Mouse (Mus musculus) stomach, postnatal 0 days (tissue): Measurements from ENCODE around the gene Mterf4. TPM values are rescaled to one million over a fixed set of nuclear protein-coding genes. Genes with fewer than 3 reads are reported as not detected.
A peak's percentile ranks its signal among the peaks of the same experiment; 100 is the strongest.
"Not testable (repeated sequence)": the region's sequence is repeated elsewhere in the genome, so short reads cannot be mapped to it uniquely, and the experiment has no call there.

Experiments used
- ATAC-seq: fragments of 200-750 bp; cut with Nextera tagmentation; 2 replicates; pipeline ENCODE4 v1.8.0; 2017; ENCODE audit not compliant: low FRiP score, low TSS enrichment
- DNase-seq: peaks from one replicate; pipeline ENCODE4 v3.0.0-alpha.2; 2016; ENCODE audit warnings: low spot score
- H3K27ac ChIP-seq: fragments of 300-500 bp; sonication (generic); replicated peaks from 2 replicates; pipeline ENCODE4 v1.5.1; 2014; ENCODE audit warnings: mild to moderate bottlenecking, control low read depth
- H3K27me3 ChIP-seq: fragments of 300-500 bp; sonication (generic); 2 replicates; pipeline ENCODE4 v1.6.1; 2014; ENCODE audit warnings: low read length; ENCODE audit not compliant: control insufficient read depth, insufficient read depth
- H3K36me3 ChIP-seq: fragments of 300-500 bp; sonication (generic); 2 replicates; pipeline ENCODE4 v1.6.1; 2014; ENCODE audit warnings: low read length, mixed read lengths; ENCODE audit not compliant: control insufficient read depth, insufficient read depth
- H3K4me1 ChIP-seq: fragments of 300-500 bp; sonication (generic); replicated peaks from 2 replicates; pipeline ENCODE4 v1.6.1; 2014; ENCODE audit warnings: antibody characterized with exemption; ENCODE audit not compliant: control insufficient read depth, insufficient read depth
- H3K4me2 ChIP-seq: fragments of 300-500 bp; sonication (generic); replicated peaks from 2 replicates; pipeline ENCODE4 v1.6.1; 2014; ENCODE audit warnings: low read depth, mild to moderate bottlenecking, control low read depth, moderate library complexity
- H3K4me3 ChIP-seq: fragments of 300-500 bp; sonication (generic); 2 replicates; pipeline ENCODE4 v1.5.1; 2014; ENCODE audit warnings: low read depth, low read length, control low read depth
- H3K9ac ChIP-seq: fragments of 300-500 bp; sonication (generic); 2 replicates; pipeline ENCODE4 v1.6.1; 2014; ENCODE audit warnings: mild to moderate bottlenecking, low read length, control low read depth, mixed read lengths
- H3K9me3 ChIP-seq: fragments of 300-500 bp; sonication (generic); 2 replicates; pipeline ENCODE4 v1.6.1; 2016; ENCODE audit warnings: low read length; ENCODE audit not compliant: control insufficient read depth
- CTCF ChIP-seq: IDR thresholded peaks from 2 replicates; pipeline ENCODE4 v1.5.1; 2016; ENCODE audit warnings: antibody characterized with exemption, low read depth, mild to moderate bottlenecking, moderate library complexity
- EP300 ChIP-seq: optimal IDR thresholded peaks from 2 replicates; pipeline ENCODE3; 2016; ENCODE audit warnings: antibody characterized with exemption
- WGBS: fragments of 180-500 bp; shearing (Covaris S2); extraction: QIAGEN DNeasy Blood & Tissue Kit; methylation state at CpG from one replicate; pipeline ENCODE4 v1.1.7; 2014; 5-methylcytosine and 5-hydroxymethylcytosine counted together
- polyA plus RNA-seq: library from polyadenylated mRNA; unstranded; fragments of >200 nt; fragmentation: Nextera tagmentation; extraction: Ambion mirVana; gene quantifications from 2 replicates; pipeline ENCODE4 v1.2.1, GENCODE M21; 2015

Mterf4 gene
- polyA plus RNA-seq, 1 experiment from 2014 or later: 13.0 TPM

DNA sequence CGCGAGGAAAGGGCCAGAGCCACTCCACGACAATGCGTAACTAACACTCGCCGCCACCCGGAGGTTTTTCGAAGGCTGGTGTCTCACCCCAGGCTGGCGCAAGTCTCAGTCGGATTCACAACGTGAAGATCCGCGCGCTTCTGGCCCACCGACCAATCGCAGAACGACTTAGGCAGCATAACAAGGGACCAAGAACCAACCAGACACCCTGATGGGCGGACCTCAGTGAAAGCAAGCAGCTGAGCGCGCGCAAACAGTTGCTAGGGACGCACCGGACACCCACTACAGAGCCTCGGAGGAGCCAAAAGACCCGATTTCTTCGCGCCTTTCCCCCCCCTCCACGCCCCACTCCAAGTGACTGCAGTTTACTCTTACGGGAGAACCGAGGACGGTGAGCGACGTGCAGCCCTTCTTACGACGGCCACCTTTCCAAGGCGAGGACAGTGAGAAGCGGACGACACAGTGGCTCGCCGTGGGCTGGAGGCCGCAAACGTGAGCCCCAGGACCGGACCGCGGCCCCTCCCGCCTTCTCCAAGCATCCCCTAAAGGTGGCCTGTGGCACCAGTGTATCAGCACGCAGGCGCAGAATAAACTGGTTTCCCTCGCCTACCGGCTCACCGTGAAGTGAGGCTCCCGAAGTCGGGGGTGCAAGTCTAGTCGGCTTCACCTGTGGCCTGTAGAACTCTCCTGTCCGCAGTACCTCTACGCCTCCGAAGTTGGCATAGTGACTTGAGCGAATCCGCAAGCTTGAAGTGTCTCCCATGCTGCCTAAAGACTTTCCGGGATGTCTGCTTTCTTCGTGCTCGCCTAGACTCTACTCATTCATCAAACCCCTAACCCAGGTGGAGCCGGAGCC is 37.2 kb upstream of the Mterf4 start, which contains the start of the genes Ppp1r7 and Pask:
TSS of gene Ppp1r7 (plus strand) at position 207 of the 856 bp plus-strand sequence.
TSS of gene Pask (minus strand) at position 835 of the 856 bp plus-strand sequence.
- Histone ChIP-seq H3K36me3 (0 out of 2 replicates have a peak, but pooled peaks cover 3% of the 10 kb centered on the region), H3K4me2 (peak within 1 kb of the TSS; percentile 90), H3K9me3 (no peaks in the 10 kb centered on the region), H3K27me3 (no peaks in the 10 kb centered on the region), H3K27ac (peak within 1 kb of the TSS; percentile 65), H3K4me3 (peak within 1 kb of the TSS; percentile 90), H3K9ac (peak within 1 kb of the TSS; percentile 79), H3K4me1 (0 out of 2 replicates have a peak, but pooled peaks cover 2% of the 10 kb centered on the region)
- DNase-seq (peak; percentile 96), ATAC-seq (peak; percentile 97)
- TF ChIP-seq EP300 (no peak), CTCF (no peak)
- under 1% methylated on average over 63 of the region's 63 CpGs for WGBS

GRCm38 (mm10) chr1:93334621-93335020 is 28.9 kb upstream of the Mterf4 start:
- Histone ChIP-seq H3K27me3 (no peaks in the 10 kb centered on the region), H3K9ac (no peak overlapping the region), H3K36me3 (no peaks in the 10 kb centered on the region; the same call in 1 of the 2 replicates), H3K4me1 (no peaks in the 10 kb centered on the region), H3K27ac (no peak overlapping the region), H3K4me3 (no peak overlapping the region), H3K9me3 (no peaks in the 10 kb centered on the region), H3K4me2 (no peak overlapping the region)
- TF ChIP-seq EP300: no peak
- no peak for TF ChIP-seq CTCF
- WGBS: 74% methylated on average over 2 of the region's 2 CpGs
- DNase-seq: no peak
- no peak for ATAC-seq

GRCm38 (mm10) chr1:93326446-93326845 is 20.7 kb upstream of the Mterf4 start:
- Histone ChIP-seq H3K4me2 (no peak overlapping the region), H3K9ac (no peak overlapping the region), H3K9me3 (no peaks in the 10 kb centered on the region), H3K36me3 (peaks cover 1% of the 10 kb centered on the region), H3K4me3 (no peak overlapping the region), H3K4me1 (no peaks in the 10 kb centered on the region), H3K27ac (no peak overlapping the region), H3K27me3 (no peaks in the 10 kb centered on the region)
- TF ChIP-seq EP300 (no peak), CTCF (no peak)
- no peak for ATAC-seq
- WGBS: 76% methylated on average over 3 of the region's 3 CpGs
- no peak for DNase-seq

GRCm38 (mm10) chr1:93323973-93324372 is 18.3 kb upstream of the Mterf4 start:
- H3K36me3 ChIP-seq: peaks cover 8% of the 10 kb centered on the region
- no peak overlapping the region for H3K4me2 ChIP-seq
- TF ChIP-seq CTCF (no peak), EP300 (no peak)

GRCm38 (mm10) chr1:93300578-93300977 is 5.1 kb downstream of the Mterf4 start:
- 85% methylated on average over 3 of the region's 3 CpGs for WGBS
- no peak overlapping the region for H3K4me3 ChIP-seq
- H3K27ac ChIP-seq: no peak overlapping the region
- DNase-seq: no peak
- no peaks in the 10 kb centered on the region for H3K4me1 ChIP-seq
- TF ChIP-seq EP300 (no peak), CTCF (no peak)
- no peaks in the 10 kb centered on the region for H3K27me3 ChIP-seq
- ATAC-seq: peak; percentile 55; the same call in 1 of the 2 replicates
- H3K9ac ChIP-seq: no peak overlapping the region
- H3K9me3 ChIP-seq: no peaks in the 10 kb centered on the region
- peaks cover 20% of the 10 kb centered on the region for H3K36me3 ChIP-seq
- H3K4me2 ChIP-seq: no peak overlapping the region

More at GRCm38 (mm10) chr1:93323973-93324372, 18.3 kb upstream of the Mterf4 start:
- Histone ChIP-seq H3K27ac (no peak overlapping the region), H3K4me1 (no peaks in the 10 kb centered on the region), H3K9ac (no peak overlapping the region), H3K4me3 (no peak overlapping the region), H3K27me3 (no peaks in the 10 kb centered on the region), H3K9me3 (no peaks in the 10 kb centered on the region)
- 91% methylated on average over 6 of the region's 6 CpGs for WGBS
- ATAC-seq: no peak
- DNase-seq: no peak

GRCm38 (mm10) chr1:93299791-93300190 is 5.9 kb downstream of the Mterf4 start:
- no peak for TF ChIP-seq EP300
- Histone ChIP-seq H3K9me3 (no peaks in the 10 kb centered on the region), H3K4me2 (no peak overlapping the region), H3K9ac (no peak overlapping the region), H3K4me3 (no peak overlapping the region), H3K27ac (no peak overlapping the region), H3K36me3 (peaks cover 20% of the 10 kb centered on the region), H3K4me1 (no peaks in the 10 kb centered on the region), H3K27me3 (no peaks in the 10 kb centered on the region)
- WGBS: 57% methylated on average over 4 of the region's 4 CpGs
- peak; percentile 35 for DNase-seq
- ATAC-seq: peak; percentile 55; the same call in 1 of the 2 replicates

DNA sequence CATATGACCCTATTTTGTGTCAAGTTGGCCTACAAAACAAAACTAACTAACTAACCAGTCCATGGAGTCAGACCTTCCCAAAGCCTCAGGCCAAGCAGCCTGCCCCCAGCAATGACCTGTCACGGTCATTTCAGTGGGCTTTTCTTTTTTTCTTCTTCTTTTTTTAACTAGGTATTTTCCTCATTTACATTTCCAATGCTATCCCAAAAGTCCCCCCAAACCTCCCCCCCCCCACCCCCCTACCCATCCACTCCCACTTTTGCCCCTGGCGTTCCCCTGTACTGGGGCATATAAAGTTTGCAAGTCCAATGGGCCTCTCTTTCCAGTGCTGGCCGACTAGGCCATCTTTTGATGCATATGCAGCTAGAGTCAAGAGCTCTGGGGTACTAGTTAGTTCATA is 11.2 kb downstream of the Mterf4 start:
- not testable (repeated sequence) for DNase-seq, H3K9me3 ChIP-seq, H3K9ac ChIP-seq, H3K27me3 ChIP-seq, H3K4me3 ChIP-seq, ATAC-seq, H3K4me2 ChIP-seq, H3K27ac ChIP-seq, H3K4me1 ChIP-seq
- peaks cover 10% of the 10 kb centered on the region for H3K36me3 ChIP-seq
- WGBS: 82% methylated on average over 3 of the region's 3 CpGs
